Mouse (Mus musculus): Measurements from ENCODE around the gene Gpat3. TPM values are rescaled to one million over a fixed set of nuclear protein-coding genes. Genes with fewer than 3 reads are reported as not detected.

The Gpat3 gene
- polyA plus RNA-seq, 1 experiment from 2014 or later, result 0.20 TPM

- Histone ChIP-seq H3K27ac (no peak overlapping the region), H3K9ac (no peak overlapping the region), H3K4me2 (no peak overlapping the region), H3K9me3 (no peaks in the 10 kb centered on the region), H3K4me3 (replicated peaks) (no peak overlapping the region), H3K36me3 (replicated peaks) (no peaks in the 10 kb centered on the region), H3K27me3 (no peaks in the 10 kb centered on the region; the same call in 1 of the 2 replicates), H3K4me1 (no peaks in the 10 kb centered on the region)
- no peak for ATAC-seq (ENCODE audit: low FRiP score)
- WGBS, result 90% methylated on average over 7 of the region's 7 CpGs
These were observed 63.0 kb downstream of the Gpat3 start for GRCm38 (mm10) chr5:100908478-100908877.

DNA sequence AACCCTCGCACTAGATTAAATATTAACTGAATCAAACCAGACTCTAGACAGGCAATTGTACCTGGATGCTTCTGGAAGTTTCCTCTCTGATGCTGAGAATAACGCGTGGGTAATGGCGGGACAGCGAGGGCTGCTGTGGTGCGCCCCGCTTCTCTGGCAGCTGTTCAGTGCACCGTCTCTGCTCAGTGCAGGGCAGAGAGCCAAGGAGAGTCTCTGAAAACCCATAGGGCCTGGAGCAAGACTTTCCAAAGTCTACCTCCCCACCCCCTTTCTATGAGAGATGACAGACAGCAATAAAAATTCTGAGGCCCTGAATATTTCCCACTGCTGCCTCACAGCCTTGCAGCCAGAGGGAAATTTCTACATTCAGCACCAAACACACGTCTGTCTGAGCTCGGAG lies 63.4 kb downstream of the Gpat3 start:
- ATAC-seq (ENCODE audit: low FRiP score), result no peak
- Histone ChIP-seq H3K4me2 (no peak overlapping the region), H3K4me1 (no peaks in the 10 kb centered on the region), H3K27me3 (no peaks in the 10 kb centered on the region; the same call in 1 of the 2 replicates), H3K9ac (peak overlapping the region; percentile 7; the same call in 1 of the 2 replicates), H3K27ac (no peak overlapping the region), H3K9me3 (no peaks in the 10 kb centered on the region), H3K4me3 (replicated peaks) (no peak overlapping the region), H3K36me3 (replicated peaks) (no peaks in the 10 kb centered on the region)
- WGBS, result 93% methylated on average over 10 of the region's 10 CpGs

GRCm38 (mm10) chr5:100909691-100910090 lies 64.2 kb downstream of the Gpat3 start:
- Histone ChIP-seq H3K36me3 (replicated peaks) (no peaks in the 10 kb centered on the region), H3K4me2 (no peak overlapping the region), H3K4me1 (no peaks in the 10 kb centered on the region), H3K4me3 (replicated peaks) (no peak overlapping the region), H3K27ac (no peak overlapping the region), H3K27me3 (no peaks in the 10 kb centered on the region; the same call in 1 of the 2 replicates), H3K9ac (no peak overlapping the region), H3K9me3 (no peaks in the 10 kb centered on the region)
- WGBS, result 89% methylated on average over 11 of the region's 11 CpGs
- ATAC-seq (ENCODE audit: low FRiP score), result no peak

- H3K27ac ChIP-seq, result no peak overlapping the region
- H3K36me3 ChIP-seq (replicated peaks), result no peaks in the 10 kb centered on the region
- 73% methylated on average over 19 of the region's 19 CpGs for WGBS
- H3K4me2 ChIP-seq, result no peak overlapping the region
- H3K4me1 ChIP-seq, result no peaks in the 10 kb centered on the region
- H3K9ac ChIP-seq, result no peak overlapping the region
- H3K27me3 ChIP-seq, result peaks cover 12% of the 10 kb centered on the region
- no peak overlapping the region for H3K4me3 ChIP-seq (replicated peaks)
- no peaks in the 10 kb centered on the region for H3K9me3 ChIP-seq
- no peak for ATAC-seq (ENCODE audit: low FRiP score)
These were observed 66.1 kb downstream of the Gpat3 start for GRCm38 (mm10) chr5:100911502-100912097.

DNA sequence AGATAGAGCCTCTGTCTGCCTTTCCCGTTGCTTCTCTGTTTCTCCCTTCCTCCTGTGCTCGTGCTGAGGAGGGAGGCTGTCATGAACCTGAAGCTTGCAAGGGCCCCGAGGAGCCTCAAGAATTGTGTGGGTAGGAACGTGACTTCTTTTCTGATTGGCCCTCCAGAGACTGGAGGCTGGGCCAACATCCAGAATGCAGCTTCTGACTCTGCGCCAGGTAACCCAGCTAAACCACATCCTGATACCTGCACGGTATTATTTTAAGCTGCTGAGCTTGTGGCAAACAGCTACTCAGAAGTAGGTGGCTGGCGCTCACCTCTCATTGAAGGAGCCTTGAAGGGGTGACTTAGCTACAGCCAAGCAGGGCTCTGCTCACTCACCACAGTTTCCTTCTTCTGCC lies 66.9 kb downstream of the Gpat3 start:
- H3K9ac ChIP-seq, result no peak overlapping the region
- no peaks in the 10 kb centered on the region for H3K36me3 ChIP-seq (replicated peaks)
- H3K4me2 ChIP-seq, result no peak overlapping the region
- no peaks in the 10 kb centered on the region for H3K4me1 ChIP-seq
- ATAC-seq (ENCODE audit: low FRiP score), result no peak
- no peaks in the 10 kb centered on the region for H3K9me3 ChIP-seq
- H3K27me3 ChIP-seq, result peaks cover 16% of the 10 kb centered on the region
- WGBS, result 85% methylated on average over 7 of the region's 7 CpGs
- no peak overlapping the region for H3K4me3 ChIP-seq (replicated peaks)
- H3K27ac ChIP-seq, result no peak overlapping the region

GRCm38 (mm10) chr5:100913274-100913673 lies 67.8 kb downstream of the Gpat3 start:
- no peak overlapping the region for H3K9ac ChIP-seq
- no peak for ATAC-seq (ENCODE audit: low FRiP score)
- no peak overlapping the region for H3K4me2 ChIP-seq
- WGBS, result 77% methylated on average over 9 of the region's 9 CpGs
- no peak overlapping the region for H3K4me3 ChIP-seq (replicated peaks)
- no peaks in the 10 kb centered on the region for H3K36me3 ChIP-seq (replicated peaks)
- H3K4me1 ChIP-seq, result no peaks in the 10 kb centered on the region
- H3K27me3 ChIP-seq, result peaks cover 23% of the 10 kb centered on the region
- H3K9me3 ChIP-seq, result no peaks in the 10 kb centered on the region
- no peak overlapping the region for H3K27ac ChIP-seq

DNA sequence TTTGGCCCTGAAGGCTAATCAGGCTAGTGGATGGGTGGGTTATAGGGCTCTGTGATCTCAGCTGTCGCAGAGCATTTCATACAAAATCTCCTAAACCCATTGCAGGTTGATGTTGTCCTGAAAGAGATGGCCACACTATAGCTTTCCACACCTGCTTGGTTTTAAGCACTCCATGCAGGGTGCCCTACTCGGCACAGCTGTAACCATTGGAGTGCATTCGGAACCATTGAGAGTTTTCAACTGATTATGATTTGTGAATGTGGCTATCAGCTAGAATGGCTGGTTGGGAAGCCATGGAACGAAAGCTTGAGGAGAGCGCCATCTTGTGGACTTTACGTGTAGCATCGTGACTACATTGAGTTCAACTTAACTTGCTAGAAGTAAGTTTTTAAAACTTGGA lies 69.5 kb downstream of the Gpat3 start:
- H3K36me3 ChIP-seq (replicated peaks), result no peaks in the 10 kb centered on the region
- WGBS, result 18% methylated on average over 7 of the region's 7 CpGs
- H3K9ac ChIP-seq, result no peak overlapping the region
- H3K27ac ChIP-seq, result no peak overlapping the region
- peaks cover 31% of the 10 kb centered on the region for H3K27me3 ChIP-seq
- H3K4me1 ChIP-seq, result no peaks in the 10 kb centered on the region
- H3K9me3 ChIP-seq, result no peaks in the 10 kb centered on the region
- no peak overlapping the region for H3K4me2 ChIP-seq
- H3K4me3 ChIP-seq (replicated peaks), result no peak overlapping the region
- no peak for ATAC-seq (ENCODE audit: low FRiP score)

GRCm38 (mm10) chr5:100915411-100915810 lies 69.9 kb downstream of the Gpat3 start:
- H3K4me2 ChIP-seq, result no peak overlapping the region
- H3K4me1 ChIP-seq, result no peaks in the 10 kb centered on the region
- no peak for ATAC-seq (ENCODE audit: low FRiP score)
- 50% methylated on average over 5 of the region's 5 CpGs for WGBS
- H3K4me3 ChIP-seq (replicated peaks), result no peak overlapping the region
- H3K27me3 ChIP-seq, result peaks cover 36% of the 10 kb centered on the region
- no peak overlapping the region for H3K9ac ChIP-seq
- H3K36me3 ChIP-seq (replicated peaks), result no peaks in the 10 kb centered on the region
- H3K27ac ChIP-seq, result no peak overlapping the region
- H3K9me3 ChIP-seq, result no peaks in the 10 kb centered on the region

- no peak overlapping the region for H3K4me3 ChIP-seq (replicated peaks)
- no peaks in the 10 kb centered on the region for H3K4me1 ChIP-seq
- no peak overlapping the region for H3K4me2 ChIP-seq
- H3K36me3 ChIP-seq (replicated peaks), result no peaks in the 10 kb centered on the region
- 77% methylated on average over 8 of the region's 8 CpGs for WGBS
- H3K27ac ChIP-seq, result no peak overlapping the region
- H3K9me3 ChIP-seq, result no peaks in the 10 kb centered on the region
- no peak overlapping the region for H3K9ac ChIP-seq
- peaks cover 38% of the 10 kb centered on the region for H3K27me3 ChIP-seq
- ATAC-seq (ENCODE audit: low FRiP score), result no peak
These were observed 70.9 kb downstream of the Gpat3 start for GRCm38 (mm10) chr5:100916416-100916815.

- no peak for ATAC-seq (ENCODE audit: low FRiP score)
- peaks cover 38% of the 10 kb centered on the region for H3K27me3 ChIP-seq
- no peaks in the 10 kb centered on the region for H3K9me3 ChIP-seq
- H3K27ac ChIP-seq, result no peak overlapping the region
- no peaks in the 10 kb centered on the region for H3K4me1 ChIP-seq
- no peak overlapping the region for H3K4me2 ChIP-seq
- no peaks in the 10 kb centered on the region for H3K36me3 ChIP-seq (replicated peaks)
- no peak overlapping the region for H3K9ac ChIP-seq
- H3K4me3 ChIP-seq (replicated peaks), result no peak overlapping the region
- 24% methylated on average over 15 of the region's 15 CpGs for WGBS
These were observed 71.8 kb downstream of the Gpat3 start for GRCm38 (mm10) chr5:100917252-100917774.

DNA sequence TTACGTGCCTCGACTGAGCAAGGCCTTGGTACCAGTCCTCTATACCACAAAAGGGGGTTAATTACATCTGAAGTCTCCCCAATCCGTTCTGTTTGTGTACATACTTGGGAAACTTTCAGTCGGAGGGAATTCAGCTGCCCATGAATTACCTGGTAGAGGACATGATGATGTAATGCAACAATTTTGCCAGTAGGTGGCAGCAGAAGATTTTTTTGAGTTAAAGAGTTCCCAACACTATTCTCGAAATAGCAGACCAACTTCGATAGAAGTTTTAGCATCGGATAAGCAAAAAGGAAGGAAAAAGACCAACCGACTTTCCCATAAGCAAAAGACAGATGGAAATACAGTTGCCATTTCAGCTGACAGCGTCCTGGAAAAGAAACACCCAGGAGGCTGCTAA lies 73.6 kb downstream of the Gpat3 start:
- Histone ChIP-seq H3K4me2 (no peak overlapping the region), H3K27me3 (peaks cover 38% of the 10 kb centered on the region), H3K27ac (no peak overlapping the region), H3K36me3 (replicated peaks) (no peaks in the 10 kb centered on the region), H3K4me3 (replicated peaks) (no peak overlapping the region), H3K9me3 (no peaks in the 10 kb centered on the region), H3K9ac (no peak overlapping the region), H3K4me1 (no peaks in the 10 kb centered on the region)
- no peak for ATAC-seq (ENCODE audit: low FRiP score)
- 18% methylated on average over 9 of the region's 9 CpGs for WGBS

DNA sequence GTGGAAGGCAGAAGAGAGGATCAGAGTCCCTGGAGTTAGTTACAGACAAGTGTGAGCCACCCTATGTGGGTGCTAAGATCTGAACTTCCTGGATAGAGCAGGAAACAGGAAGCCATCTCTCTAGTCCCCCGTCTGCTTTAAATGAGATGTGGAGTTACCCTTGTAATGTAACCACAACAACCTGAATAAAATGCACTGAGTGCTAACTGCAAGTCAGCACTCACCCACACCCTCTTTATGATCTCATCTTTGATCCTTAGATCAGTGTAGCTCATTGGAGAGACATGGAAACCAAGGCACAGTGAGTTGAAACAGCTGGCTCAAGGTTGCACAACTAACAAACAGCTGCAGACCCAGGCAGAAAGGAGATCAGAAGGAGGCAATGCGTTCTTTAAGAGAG lies 84.2 kb downstream of the Gpat3 start:
- WGBS, result 79% methylated on average over 2 of the region's 2 CpGs
- H3K9me3 ChIP-seq, result no peaks in the 10 kb centered on the region
- no peaks in the 10 kb centered on the region for H3K4me1 ChIP-seq
- H3K27ac ChIP-seq, result no peak overlapping the region
- H3K9ac ChIP-seq, result no peak overlapping the region
- H3K27me3 ChIP-seq, result no peaks in the 10 kb centered on the region
- ATAC-seq (ENCODE audit: low FRiP score), result no peak
- H3K36me3 ChIP-seq (replicated peaks), result no peaks in the 10 kb centered on the region
- no peak overlapping the region for H3K4me3 ChIP-seq (replicated peaks)
- H3K4me2 ChIP-seq, result no peak overlapping the region

DNA sequence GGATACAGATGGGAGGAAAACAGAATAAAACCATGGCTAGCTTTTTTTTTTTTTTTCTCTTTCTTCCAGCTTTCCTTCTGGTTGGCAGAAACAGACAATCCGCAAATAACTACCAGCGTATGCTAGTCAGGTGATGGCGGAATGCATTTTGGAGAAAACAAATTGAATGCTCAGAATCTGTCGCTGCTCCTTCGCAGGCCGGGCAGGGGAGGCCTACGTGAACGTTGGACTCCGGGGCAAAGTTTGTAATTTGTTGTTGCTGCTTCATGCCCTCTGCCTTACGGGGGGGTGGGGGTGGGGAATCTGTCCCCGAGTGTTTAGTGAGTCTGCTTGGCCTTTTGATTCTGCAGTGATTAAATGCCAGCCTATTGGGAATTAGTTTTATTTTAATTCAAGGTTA lies 98.2 kb downstream of the Gpat3 start:
- H3K4me1 ChIP-seq, result peaks cover 7% of the 10 kb centered on the region; the same call in 1 of the 2 replicates
- no peak overlapping the region for H3K9ac ChIP-seq
- 68% methylated on average over 11 of the region's 11 CpGs for WGBS
- H3K27ac ChIP-seq, result no peak overlapping the region
- H3K4me2 ChIP-seq, result 0 out of 2 replicates have a peak overlapping the region, but pooled peaks have one; percentile 2
- no peak for ATAC-seq (ENCODE audit: low FRiP score)
- no peaks in the 10 kb centered on the region for H3K27me3 ChIP-seq
- H3K9me3 ChIP-seq, result no peaks in the 10 kb centered on the region
- H3K36me3 ChIP-seq (replicated peaks), result no peaks in the 10 kb centered on the region
- no peak overlapping the region for H3K4me3 ChIP-seq (replicated peaks)

All from forebrain, embryonic 12.5 days (tissue).